Mouse (Mus musculus) c-Kit-positive CD71-positive TER-119-negative erythroid progenitor cells, embryonic 14.5 days (primary cell): ENCODE data around the gene Lsg1.

Source experiments
- DNase-seq: peaks from one replicate; pipeline ENCODE4 v3.0.0-alpha.2; 2013; ENCODE audit warnings: low read depth

Lsg1 gene

GRCm38 (mm10) chr16:30550748-30551192, 36.6 kb downstream of the Lsg1 start, which contains the start of gene Tmem44:
Gene Tmem44, minus strand, starts transcription at chr16:30550842.
- DNase-seq = no peak

GRCm38 (mm10) chr16:30549966-30550747, 37.2 kb downstream of the Lsg1 start:
- DNase-seq = peak; percentile 53

GRCm38 (mm10) chr16:30549516-30549915, 37.9 kb downstream of the Lsg1 start:
- DNase-seq = no peak

- DNase-seq = no peak
Measured at GRCm38 (mm10) chr16:30548291-30548690, 39.1 kb downstream of the Lsg1 start.

- no peak for DNase-seq
Measured at GRCm38 (mm10) chr16:30544693-30545092, 42.7 kb downstream of the Lsg1 start.

- no peak for DNase-seq
Measured at GRCm38 (mm10) chr16:30543386-30543785, 44.0 kb downstream of the Lsg1 start.

GRCm38 (mm10) chr16:30542826-30543225, 44.6 kb downstream of the Lsg1 start:
- no peak for DNase-seq

GRCm38 (mm10) chr16:30540107-30541001, 47.0 kb downstream of the Lsg1 start:
- DNase-seq = no peak

- DNase-seq = peak; percentile 39
Measured at GRCm38 (mm10) chr16:30539433-30539832, 48.0 kb downstream of the Lsg1 start.

- DNase-seq = no peak
Measured at GRCm38 (mm10) chr16:30535075-30535474, 52.3 kb downstream of the Lsg1 start.

GRCm38 (mm10) chr16:30533592-30533991, 53.8 kb downstream of the Lsg1 start:
- DNase-seq = no peak

GRCm38 (mm10) chr16:30532929-30533328, 54.5 kb downstream of the Lsg1 start:
- DNase-seq = no peak

- no peak for DNase-seq
Measured at GRCm38 (mm10) chr16:30531761-30532406, 55.5 kb downstream of the Lsg1 start.

GRCm38 (mm10) chr16:30530815-30531214, 56.6 kb downstream of the Lsg1 start:
- no peak for DNase-seq

- DNase-seq = no peak
Measured at GRCm38 (mm10) chr16:30528386-30528785, 59.0 kb downstream of the Lsg1 start.

GRCm38 (mm10) chr16:30527889-30528288, 59.5 kb downstream of the Lsg1 start:
- DNase-seq = no peak

GRCm38 (mm10) chr16:30525756-30526155, 61.6 kb downstream of the Lsg1 start:
- no peak for DNase-seq

GRCm38 (mm10) chr16:30524481-30524880, 62.9 kb downstream of the Lsg1 start:
- no peak for DNase-seq

- no peak for DNase-seq
Measured at GRCm38 (mm10) chr16:30522253-30522940, 65.0 kb downstream of the Lsg1 start.

- no peak for DNase-seq
Measured at GRCm38 (mm10) chr16:30521147-30521546, 66.2 kb downstream of the Lsg1 start.

GRCm38 (mm10) chr16:30520361-30520823, 67.0 kb downstream of the Lsg1 start:
- DNase-seq = peak; percentile 80

GRCm38 (mm10) chr16:30518635-30519034, 68.8 kb downstream of the Lsg1 start:
- DNase-seq = no peak
